ENCODE assay signal across 9 mouse cellular contexts in the genomic region with DNA sequence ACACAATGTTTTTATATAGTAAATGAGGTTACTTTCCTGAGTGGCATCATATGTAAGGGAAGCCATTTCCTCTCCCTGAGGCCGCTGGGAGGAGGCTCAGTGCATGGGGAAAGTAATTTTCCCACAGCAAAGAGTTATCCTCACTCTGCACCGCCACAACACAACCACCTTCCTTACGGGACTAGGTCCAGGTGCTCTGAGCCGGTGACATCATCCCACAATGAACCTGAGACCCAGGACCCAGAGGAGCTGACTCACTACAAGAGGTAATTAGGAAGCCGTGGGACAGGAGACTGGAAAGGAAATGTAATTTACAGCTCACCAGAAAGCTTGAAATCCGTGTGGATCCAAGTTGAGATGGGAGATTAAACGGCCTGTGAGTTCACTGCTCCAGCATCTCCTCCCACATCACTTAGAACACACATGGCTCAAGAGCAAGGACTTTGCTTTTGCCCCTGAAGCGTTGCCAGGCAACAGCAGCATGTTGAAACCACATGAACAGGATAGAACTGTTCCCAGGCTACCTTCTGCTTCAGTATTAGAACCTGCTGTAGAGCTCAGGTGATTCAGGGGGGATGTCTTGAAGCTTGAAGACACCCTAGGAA.
DNase-seq lines count a peak whose midpoint lies in the region; ATAC-seq and TF ChIP-seq lines count a peak whose summit lies in the region.
"Had no signal": no experiment of that assay in that cellular context is flagged by ENCODE, and none has a peak within 500 bp of the region (broad histone marks: within the 10 kb centered on the region; RNA-seq: fewer than 3 reads in every experiment).

No protein-coding gene starts in this region.

- no peak overlapping the region for H3K9ac ChIP-seq in midbrain, embryonic 15.5 days

- no peaks in the 10 kb centered on the region for H3K36me3 ChIP-seq in midbrain, embryonic 15.5 days (replicated peaks)
- no peaks in the 10 kb centered on the region for H3K36me3 ChIP-seq in midbrain, embryonic 10.5 days

- H3K27me3 ChIP-seq in midbrain, embryonic 15.5 days (replicated peaks), result no peaks in the 10 kb centered on the region
- no peaks in the 10 kb centered on the region for H3K27me3 ChIP-seq in midbrain, embryonic 10.5 days (ENCODE audit: low read depth, poor library complexity, severe bottlenecking)
- H3K27me3 ChIP-seq: CH12.LX had no signal

- H3K4me1 ChIP-seq in midbrain, embryonic 15.5 days, result peaks cover 6% of the 10 kb centered on the region; the same call in 1 of the 2 replicates
- no peaks in the 10 kb centered on the region for H3K4me1 ChIP-seq in midbrain, embryonic 10.5 days

- intact Hi-C loops in gastrocnemius, adult 2 months (cut with DNase I), result no loop called here

- peak; percentile 69; the same call in 1 of the 2 replicates for ATAC-seq in midbrain, embryonic 15.5 days (replicated peaks)

- no peak for TF ChIP-seq CTCF in gastrocnemius, adult 2 months (IDR thresholded peaks at IDR 0.05)

- DNase-seq in gastrocnemius, adult 2 months, result peak; percentile 41
- DNase-seq in gastrocnemius, adult 18-20 months (ENCODE audit: low spot score), result no peak
- no peak for DNase-seq in midbrain, embryonic 10.5 days (ENCODE audit: low spot score)
- peak; percentile 66 for DNase-seq in fibroblast of lung, adult 2 months (ENCODE audit: low read depth)
- peak; percentile 51 for DNase-seq in lung, postnatal 36 days
- no peak for DNase-seq in layer of hippocampus, adult 11-12 months (ENCODE audit: low spot score)
- no peak for DNase-seq in cerebellum, postnatal 36 days

- WGBS in midbrain, embryonic 15.5 days, result 64% methylated on average over 8 of the region's 8 CpGs
- WGBS in midbrain, embryonic 10.5 days, result 76% methylated on average over 8 of the region's 8 CpGs

- H3K4me2 ChIP-seq in midbrain, embryonic 15.5 days, result no peak overlapping the region

- H3K27ac ChIP-seq in gastrocnemius, adult 2 months, result no peak overlapping the region
- no peak overlapping the region for H3K27ac ChIP-seq in midbrain, embryonic 15.5 days
- H3K27ac ChIP-seq in midbrain, embryonic 10.5 days (replicated peaks), result no peak overlapping the region

- H3K9me3 ChIP-seq in midbrain, embryonic 15.5 days, result no peaks in the 10 kb centered on the region
- no peaks in the 10 kb centered on the region for H3K9me3 ChIP-seq in midbrain, embryonic 10.5 days (replicated peaks)

- H3K4me3 ChIP-seq in gastrocnemius, adult 2 months, result no peak overlapping the region
- no peak overlapping the region for H3K4me3 ChIP-seq in midbrain, embryonic 15.5 days
- no peak overlapping the region for H3K4me3 ChIP-seq in midbrain, embryonic 10.5 days

Comparison
In these comparisons a context has a peak if more than half of its experiments do, and no peak if none do; other contexts are left out.
1. DNase-seq: peak in gastrocnemius, adult 2 months (single experiment), fibroblast of lung, adult 2 months (single experiment) and lung, postnatal 36 days (single experiment); none in gastrocnemius, adult 18-20 months (single experiment), midbrain, embryonic 10.5 days (single experiment), layer of hippocampus, adult 11-12 months (single experiment) and cerebellum, postnatal 36 days (0 of 2).